Mouse (Mus musculus) brain, embryonic 18.5 days (tissue): Measurements from ENCODE around the gene Actl7b.

Experiments
- DNase-seq: peaks from one replicate; pipeline ENCODE4 v3.0.0-alpha.2; 2012; ENCODE audit warnings: low read depth, low spot score

The Actl7b gene

GRCm38 (mm10) chr4:56713155-56713554 lies 28.1 kb downstream of the Actl7b start:
- DNase-seq = no peak

DNA sequence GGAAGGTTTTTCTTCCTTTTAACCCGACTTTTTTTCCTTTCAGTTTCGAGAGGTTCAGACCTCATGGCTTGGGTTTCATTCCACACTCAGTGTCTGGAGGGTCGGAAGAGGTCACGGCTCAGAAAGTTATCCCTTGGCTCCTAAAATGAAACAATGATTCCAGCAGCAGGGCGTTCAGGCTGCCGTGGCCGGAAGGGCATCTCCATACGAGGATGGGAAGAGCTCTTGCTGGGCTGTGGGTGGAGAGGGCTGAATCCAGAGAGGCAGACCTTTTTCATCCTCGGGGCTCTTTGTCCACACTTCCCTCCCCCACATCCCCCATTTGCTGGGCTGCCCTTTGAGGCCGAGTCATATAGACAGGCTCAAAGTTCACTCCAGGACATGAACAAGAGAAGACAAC lies 39.0 kb downstream of the Actl7b start:
- DNase-seq = no peak

- no peak for DNase-seq
These were observed 42.6 kb downstream of the Actl7b start for GRCm38 (mm10) chr4:56698671-56699070.

DNA sequence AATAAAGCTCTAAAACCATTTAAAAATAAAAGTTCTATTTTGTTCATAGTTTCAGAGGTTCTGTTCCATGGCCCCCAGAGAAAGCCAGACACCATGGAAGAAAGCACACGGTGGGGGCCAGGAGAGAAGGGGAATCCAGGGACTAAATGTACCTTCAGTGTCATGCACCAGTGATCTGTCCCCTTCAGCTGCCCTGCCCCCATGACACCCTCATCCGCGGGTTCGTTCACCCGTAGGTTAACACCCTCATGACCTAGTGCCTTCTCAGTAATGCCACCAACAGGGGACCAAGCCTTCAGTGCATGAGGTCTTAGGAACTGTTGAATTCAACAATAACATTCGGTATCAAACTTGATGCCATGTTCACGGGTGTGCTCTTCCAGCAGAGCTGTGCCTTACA lies 44.8 kb downstream of the Actl7b start:
- no peak for DNase-seq
